Mouse (Mus musculus) stomach, embryonic 15.5 days (tissue): ENCODE results near the gene Carns1. TPM values are rescaled to one million over a fixed set of nuclear protein-coding genes. Genes with fewer than 3 reads are reported as not detected.
A peak's percentile ranks its signal among the peaks of the same experiment; 100 is the strongest.

ENCODE experiments used
- ATAC-seq: fragments of 200-750 bp; cut with Nextera tagmentation; 2 replicates; pipeline ENCODE4 v1.8.0; 2017; ENCODE audit warnings: low read depth, moderate number of reproducible peaks, moderate TSS enrichment; ENCODE audit not compliant: insufficient read depth, low FRiP score
- H3K27ac ChIP-seq: fragments of 300-500 bp; sonication (generic); 2 replicates; pipeline ENCODE4 v1.5.1; 2015; ENCODE audit warnings: mild to moderate bottlenecking, inconsistent platforms
- H3K27me3 ChIP-seq: fragments of 300-500 bp; sonication (generic); replicated peaks from 2 replicates; pipeline ENCODE4 v1.6.1; 2015; ENCODE audit warnings: inconsistent platforms
- H3K36me3 ChIP-seq: fragments of 300-500 bp; sonication (generic); 2 replicates; pipeline ENCODE4 v1.6.1; 2015; ENCODE audit warnings: inconsistent platforms
- H3K4me1 ChIP-seq: fragments of 300-500 bp; sonication (generic); 2 replicates; pipeline ENCODE4 v1.6.1; 2015; ENCODE audit warnings: inconsistent platforms
- H3K4me2 ChIP-seq: fragments of 300-500 bp; sonication (generic); 2 replicates; pipeline ENCODE4 v1.6.1; 2015; ENCODE audit warnings: mild to moderate bottlenecking, inconsistent platforms
- H3K4me3 ChIP-seq: fragments of 300-500 bp; sonication (generic); replicated peaks from 2 replicates; pipeline ENCODE4 v1.5.1; 2015; ENCODE audit warnings: inconsistent platforms
- H3K9ac ChIP-seq: fragments of 300-500 bp; sonication (generic); 2 replicates; pipeline ENCODE4 v1.6.1; 2015; ENCODE audit warnings: inconsistent platforms
- H3K9me3 ChIP-seq: fragments of 300-500 bp; sonication (generic); 2 replicates; pipeline ENCODE4 v1.6.1; 2016; ENCODE audit warnings: inconsistent platforms
- WGBS: fragments of 180-500 bp; shearing (Covaris S2); methylation state at CpG from one replicate; pipeline ENCODE4 v1.1.7; 2015; 5-methylcytosine and 5-hydroxymethylcytosine counted together
- polyA plus RNA-seq: library from polyadenylated mRNA; unstranded; fragments of >200 nt; fragmentation: Nextera tagmentation; extraction: Ambion mirVana; gene quantifications from 2 replicates; pipeline ENCODE4 v1.2.1, GENCODE M21; 2015

Carns1 gene
- polyA plus RNA-seq, 1 experiment from 2014 or later: 1.5 TPM

- 72% methylated on average over 2 of the region's 2 CpGs for WGBS
- H3K4me2 ChIP-seq: no peak overlapping the region
- H3K27ac ChIP-seq: no peak overlapping the region
- H3K9me3 ChIP-seq: no peaks in the 10 kb centered on the region
- H3K4me1 ChIP-seq: peaks cover 12% of the 10 kb centered on the region
- H3K27me3 ChIP-seq: no peaks in the 10 kb centered on the region
- H3K9ac ChIP-seq: no peak overlapping the region
- no peak overlapping the region for H3K4me3 ChIP-seq
- ATAC-seq: no peak
- peaks cover 6% of the 10 kb centered on the region; the same call in 1 of the 2 replicates for H3K36me3 ChIP-seq
These were observed 10.6 kb downstream of the Carns1 start for GRCm38 (mm10) chr19:4164721-4165120.

DNA sequence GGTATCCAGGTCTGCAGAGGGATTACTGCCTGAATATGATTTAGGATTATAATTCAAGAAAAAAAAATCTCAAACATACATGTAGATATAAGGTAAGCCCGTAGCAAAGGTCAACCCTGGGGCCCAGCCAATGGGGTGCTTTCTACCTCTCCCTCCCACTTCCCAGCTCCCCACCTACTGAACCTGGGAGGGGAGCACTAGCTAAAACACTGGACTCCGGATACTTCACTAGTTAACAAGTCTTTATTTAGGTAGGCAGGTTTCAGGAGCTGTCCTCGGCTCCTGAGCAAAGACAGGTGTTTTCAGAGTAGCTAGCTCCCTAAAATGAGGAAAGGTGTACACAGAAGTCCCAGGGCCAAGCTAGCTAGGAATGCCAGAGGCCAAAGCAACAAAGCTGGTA lies 11.2 kb downstream of the Carns1 start:
- Histone ChIP-seq H3K4me2 (no peak overlapping the region), H3K9me3 (no peaks in the 10 kb centered on the region), H3K4me1 (peaks cover 11% of the 10 kb centered on the region; the same call in 1 of the 2 replicates), H3K27me3 (no peaks in the 10 kb centered on the region), H3K36me3 (peaks cover 12% of the 10 kb centered on the region), H3K9ac (no peak overlapping the region), H3K27ac (no peak overlapping the region), H3K4me3 (no peak overlapping the region)
- no peak for ATAC-seq
- WGBS: 68% methylated on average over 3 of the region's 3 CpGs

DNA sequence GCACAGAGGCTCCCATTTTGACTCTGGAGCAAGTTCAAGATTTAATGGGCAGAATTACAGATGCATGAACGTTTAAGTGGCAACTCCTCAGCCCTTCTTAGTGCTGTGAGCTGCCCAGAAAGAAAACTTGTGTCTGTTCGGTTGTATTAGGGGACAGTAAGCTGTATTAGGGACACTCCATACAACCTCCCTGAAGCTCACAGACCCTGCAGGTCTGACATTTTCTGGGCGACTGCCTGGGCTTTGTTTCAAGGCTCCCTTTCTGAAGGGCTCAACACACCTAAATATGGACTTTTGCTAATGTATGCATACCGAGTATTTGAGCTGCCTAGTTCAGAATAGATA lies 11.8 kb downstream of the Carns1 start:
- peak overlapping the region; percentile 90 for H3K4me2 ChIP-seq
- H3K9ac ChIP-seq: peak overlapping the region; percentile 67; the same call in 1 of the 2 replicates
- peaks cover 11% of the 10 kb centered on the region; the same call in 1 of the 2 replicates for H3K4me1 ChIP-seq
- no peaks in the 10 kb centered on the region for H3K9me3 ChIP-seq
- no peaks in the 10 kb centered on the region for H3K27me3 ChIP-seq
- ATAC-seq: no peak
- peaks cover 14% of the 10 kb centered on the region for H3K36me3 ChIP-seq
- H3K27ac ChIP-seq: peak overlapping the region; percentile 70
- peak overlapping the region; percentile 62 for H3K4me3 ChIP-seq
- WGBS: 26% methylated on average over 4 of the region's 4 CpGs

GRCm38 (mm10) chr19:4162646-4163542 lies 12.4 kb downstream of the Carns1 start, which contains the start of gene Rps6kb2:
Gene Rps6kb2 (minus strand): TSS chr19:4163354.
- Histone ChIP-seq H3K36me3 (peaks cover 18% of the 10 kb centered on the region), H3K27ac (peak within 1 kb of the TSS; percentile 70), H3K4me3 (peak within 1 kb of the TSS; percentile 62), H3K4me2 (peak within 1 kb of the TSS; percentile 90), H3K27me3 (no peaks in the 10 kb centered on the region), H3K9ac (peak within 1 kb of the TSS; percentile 67), H3K4me1 (peaks cover 11% of the 10 kb centered on the region; the same call in 1 of the 2 replicates), H3K9me3 (no peaks in the 10 kb centered on the region)
- 5% methylated on average over 42 of the region's 42 CpGs for WGBS
- ATAC-seq: peak; percentile 77

DNA sequence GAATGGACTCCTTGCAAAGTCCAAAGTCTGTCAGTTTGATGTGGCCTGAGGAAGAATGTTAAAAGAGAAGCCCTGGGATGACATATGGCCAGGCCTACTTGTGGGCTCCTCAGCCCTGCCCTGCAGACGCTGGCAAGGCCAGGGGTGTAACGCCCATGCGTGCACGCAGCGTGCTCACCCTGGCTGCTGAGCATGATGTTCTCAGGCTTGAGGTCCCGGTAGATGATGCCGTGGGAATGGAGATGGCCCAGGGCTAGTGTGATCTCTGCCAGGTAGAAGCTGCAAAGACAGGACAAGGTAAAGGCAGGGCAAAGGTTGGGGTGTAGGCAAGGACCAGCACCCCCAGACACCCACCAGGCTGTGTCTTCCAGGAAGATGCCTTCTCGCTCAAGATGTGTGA lies 16.2 kb downstream of the Carns1 start:
- no peak for ATAC-seq
- peaks cover 37% of the 10 kb centered on the region for H3K36me3 ChIP-seq
- no peaks in the 10 kb centered on the region for H3K9me3 ChIP-seq
- H3K27ac ChIP-seq: no peak overlapping the region
- no peak overlapping the region for H3K4me3 ChIP-seq
- H3K4me2 ChIP-seq: no peak overlapping the region
- 96% methylated on average over 8 of the region's 8 CpGs for WGBS
- H3K9ac ChIP-seq: no peak overlapping the region
- H3K4me1 ChIP-seq: peaks cover 11% of the 10 kb centered on the region; the same call in 1 of the 2 replicates
- H3K27me3 ChIP-seq: no peaks in the 10 kb centered on the region

DNA sequence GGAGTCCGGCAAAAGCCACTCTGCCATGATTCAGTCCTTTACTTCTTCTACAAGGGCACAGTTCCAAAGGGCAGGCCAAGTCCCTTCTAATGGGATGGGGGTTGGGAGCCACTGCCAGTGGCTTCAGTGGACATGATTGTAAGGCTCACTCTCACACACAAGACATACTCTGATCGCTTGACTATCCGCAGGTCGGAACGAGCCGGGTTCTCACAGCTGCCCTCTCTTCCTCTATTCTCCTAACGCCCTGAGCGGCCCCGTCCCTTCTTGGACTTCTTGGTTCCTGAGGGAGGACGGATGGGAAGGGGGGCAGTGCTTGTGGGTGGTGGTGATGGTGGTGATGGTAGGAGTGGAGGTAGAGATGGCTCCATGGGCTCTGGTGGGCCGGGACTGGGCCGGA lies 18.5 kb downstream of the Carns1 start:
- H3K36me3 ChIP-seq: peaks cover 40% of the 10 kb centered on the region
- H3K9me3 ChIP-seq: no peaks in the 10 kb centered on the region
- H3K4me3 ChIP-seq: no peak overlapping the region
- no peak overlapping the region for H3K4me2 ChIP-seq
- H3K9ac ChIP-seq: no peak overlapping the region
- WGBS: 86% methylated on average over 12 of the region's 12 CpGs
- H3K27me3 ChIP-seq: no peaks in the 10 kb centered on the region
- no peaks in the 10 kb centered on the region for H3K4me1 ChIP-seq
- no peak overlapping the region for H3K27ac ChIP-seq
- no peak for ATAC-seq

GRCm38 (mm10) chr19:4156073-4156579 lies 19.2 kb downstream of the Carns1 start:
- H3K4me2 ChIP-seq: no peak overlapping the region
- WGBS: 71% methylated on average over 20 of the region's 20 CpGs
- no peaks in the 10 kb centered on the region for H3K9me3 ChIP-seq
- no peak for ATAC-seq
- no peak overlapping the region for H3K27ac ChIP-seq
- no peak overlapping the region for H3K9ac ChIP-seq
- H3K36me3 ChIP-seq: peaks cover 41% of the 10 kb centered on the region
- H3K27me3 ChIP-seq: no peaks in the 10 kb centered on the region
- no peak overlapping the region for H3K4me3 ChIP-seq
- no peaks in the 10 kb centered on the region for H3K4me1 ChIP-seq

DNA sequence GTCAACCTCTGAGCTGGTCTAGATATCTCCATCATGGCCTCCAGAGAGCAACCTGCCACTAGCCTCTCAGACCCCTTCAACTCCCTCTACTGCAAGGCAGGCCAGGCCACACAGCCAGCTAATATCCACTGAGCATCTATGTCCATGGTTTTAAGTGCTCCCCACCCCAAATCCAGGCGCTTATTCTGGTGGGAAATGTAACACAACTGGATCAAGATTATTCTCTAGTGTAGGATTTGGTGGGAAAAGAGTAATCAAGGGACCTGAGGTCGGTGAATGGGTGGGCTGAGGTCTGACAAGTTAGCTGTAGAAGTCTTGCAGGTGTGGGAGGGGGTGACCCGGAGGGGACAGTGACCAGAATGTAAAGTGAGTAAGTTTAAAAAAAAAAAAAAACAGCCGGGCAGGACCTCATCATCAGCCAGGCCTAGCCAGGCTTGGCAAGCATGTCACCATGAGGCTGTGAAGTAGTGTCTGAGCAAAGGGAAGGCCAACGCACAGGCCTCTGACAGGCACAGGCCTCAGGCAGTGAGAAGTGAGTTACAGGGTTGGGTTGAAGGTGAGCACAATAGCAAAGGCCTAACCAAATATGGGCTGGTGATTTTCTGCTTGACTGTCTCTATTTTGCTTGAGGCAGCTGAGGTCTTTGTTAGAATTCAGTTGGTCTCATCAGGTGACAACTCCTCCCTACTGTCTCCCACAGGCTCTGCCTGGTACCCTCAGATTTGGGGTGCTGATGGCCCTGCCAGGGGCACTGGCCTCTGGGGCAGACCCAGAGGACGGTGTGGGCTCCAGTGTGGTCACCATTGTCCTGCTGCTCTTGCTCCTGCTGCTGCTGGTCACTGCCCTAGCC lies 19.8 kb downstream of the Carns1 start:
- no peak for ATAC-seq
- Histone ChIP-seq H3K36me3 (peaks cover 44% of the 10 kb centered on the region), H3K9ac (no peak overlapping the region), H3K4me2 (no peak overlapping the region), H3K4me3 (no peak overlapping the region), H3K27ac (no peak overlapping the region), H3K27me3 (no peaks in the 10 kb centered on the region), H3K9me3 (no peaks in the 10 kb centered on the region), H3K4me1 (no peaks in the 10 kb centered on the region)
- WGBS: 86% methylated on average over 6 of the region's 6 CpGs

GRCm38 (mm10) chr19:4154437-4155222 lies 20.6 kb downstream of the Carns1 start:
- H3K9ac ChIP-seq: no peak overlapping the region
- WGBS: 69% methylated on average over 13 of the region's 13 CpGs
- no peaks in the 10 kb centered on the region for H3K27me3 ChIP-seq
- peaks cover 6% of the 10 kb centered on the region for H3K4me1 ChIP-seq
- peaks cover 44% of the 10 kb centered on the region for H3K36me3 ChIP-seq
- H3K4me3 ChIP-seq: no peak overlapping the region
- H3K27ac ChIP-seq: no peak overlapping the region
- H3K9me3 ChIP-seq: no peaks in the 10 kb centered on the region
- H3K4me2 ChIP-seq: no peak overlapping the region
- no peak for ATAC-seq

GRCm38 (mm10) chr19:4153232-4153654 lies 22.0 kb downstream of the Carns1 start, which contains the start of gene Ptprcap:
Gene Ptprcap (plus strand): TSS chr19:4153604.
- H3K27me3 ChIP-seq: no peaks in the 10 kb centered on the region
- H3K9me3 ChIP-seq: no peaks in the 10 kb centered on the region
- peaks cover 14% of the 10 kb centered on the region for H3K4me1 ChIP-seq
- ATAC-seq: no peak
- H3K4me3 ChIP-seq: no peak within 1 kb of the TSS
- peaks cover 36% of the 10 kb centered on the region for H3K36me3 ChIP-seq
- no peak within 1 kb of the TSS for H3K27ac ChIP-seq
- no peak within 1 kb of the TSS for H3K9ac ChIP-seq
- 75% methylated on average over 11 of the region's 11 CpGs for WGBS
- H3K4me2 ChIP-seq: no peak within 1 kb of the TSS
